Mouse (Mus musculus): ENCODE data around the gene Atg7. TPM values are rescaled to one million over a fixed set of nuclear protein-coding genes. Genes with fewer than 3 reads are reported as not detected.

The Atg7 gene
- total and polyA plus RNA-seq, 2 experiments from 2014 or later, result 17.1 to 21.5 TPM

DNA sequence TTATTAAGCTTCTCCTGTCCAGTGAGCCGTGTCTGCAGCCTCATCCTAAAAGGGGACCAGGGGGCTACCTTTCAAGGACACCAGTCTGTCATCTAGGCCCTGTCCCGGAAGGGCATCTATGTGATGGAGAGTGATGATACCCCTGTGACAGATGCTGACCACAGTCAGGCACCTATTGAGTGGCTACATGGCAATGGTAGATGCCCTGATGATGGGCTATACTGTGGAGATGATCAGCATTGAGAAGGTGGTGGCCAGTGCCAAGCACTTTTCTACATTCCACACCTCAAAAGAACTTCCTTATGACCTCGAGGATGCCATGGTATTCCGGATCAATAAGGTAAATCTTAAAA lies 95.8 kb downstream of the Atg7 start:
- Histone ChIP-seq H3K9ac (replicated peaks; ENCODE audit: low read length, poor library complexity, severe bottlenecking) (peak overlapping the region; percentile 64; the same call in 1 of the 2 replicates), H3K9me3 (ENCODE audit: low read length) (no peaks in the 10 kb centered on the region), H3K4me3 (ENCODE audit: low read depth, low read length) (no peak overlapping the region), H3K27me3 (ENCODE audit: insufficient read depth, low read length) (no peaks in the 10 kb centered on the region), H3K4me1 (ENCODE audit: insufficient read depth, low read length) (no peaks in the 10 kb centered on the region), H3K27ac (ENCODE audit: low read depth, low read length) (peak overlapping the region; percentile 18; the same call in 1 of the 2 replicates), H3K36me3 (ENCODE audit: insufficient read depth, low read length) (no peaks in the 10 kb centered on the region; the same call in 1 of the 2 replicates), H3K4me2 (ENCODE audit: low read depth, low read length, poor library complexity, severe bottlenecking) (peak overlapping the region; percentile 58)
- TF ChIP-seq CTCF (IDR thresholded peaks at IDR 0.05), result no peak
- WGBS, result 82% methylated on average over 4 of the region's 4 CpGs
- ATAC-seq (ENCODE audit: low FRiP score), result no peak
- no peak for DNase-seq (ENCODE audit: low spot score)

DNA sequence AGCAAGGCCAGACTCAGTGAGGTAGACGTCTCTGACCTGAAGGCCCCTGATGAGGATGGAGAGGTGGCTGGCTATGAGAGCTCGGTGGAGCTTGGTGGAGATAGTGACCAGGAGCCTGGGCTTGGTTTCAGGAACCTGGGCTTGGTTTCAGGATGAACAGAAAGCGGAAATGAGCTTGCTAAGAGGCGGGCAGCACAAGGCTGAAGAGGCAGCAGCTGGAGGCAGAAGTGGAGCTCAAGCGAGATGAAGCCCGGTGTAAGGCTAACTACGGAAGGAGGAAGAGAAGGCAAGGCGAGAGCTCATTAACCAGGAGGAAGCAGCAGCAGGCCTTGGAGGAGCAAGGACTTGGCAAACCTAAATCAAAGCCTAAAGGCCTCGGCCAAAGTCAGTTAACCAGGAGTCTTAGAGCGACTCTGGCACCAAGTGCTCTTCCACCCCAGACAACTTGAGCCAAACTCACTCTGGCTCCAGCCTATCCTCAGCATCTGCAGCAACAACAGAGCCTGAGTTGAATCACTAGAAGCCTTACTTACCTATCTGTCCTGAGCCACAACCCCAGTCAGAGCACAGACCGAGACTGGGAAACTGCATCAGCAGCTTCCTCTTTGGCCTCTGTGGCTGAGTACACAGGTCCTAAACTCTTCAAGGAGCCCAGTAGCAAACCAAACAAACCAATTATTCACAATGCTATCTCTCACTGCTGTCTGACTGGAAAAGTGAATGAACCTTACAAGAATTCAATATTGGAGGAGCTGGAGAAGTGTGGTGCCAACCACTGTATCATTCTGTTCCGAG lies 99.5 kb downstream of the Atg7 start:
- DNase-seq (ENCODE audit: low spot score) (no peak), ATAC-seq (ENCODE audit: low FRiP score) (no peak)
- Histone ChIP-seq H3K36me3 (ENCODE audit: insufficient read depth, low read length) (no peaks in the 10 kb centered on the region; the same call in 1 of the 2 replicates), H3K4me2 (ENCODE audit: low read depth, low read length, poor library complexity, severe bottlenecking) (no peak overlapping the region), H3K9ac (replicated peaks; ENCODE audit: low read length, poor library complexity, severe bottlenecking) (no peak overlapping the region), H3K4me3 (ENCODE audit: low read depth, low read length) (no peak overlapping the region), H3K27ac (ENCODE audit: low read depth, low read length) (no peak overlapping the region), H3K27me3 (ENCODE audit: insufficient read depth, low read length) (no peaks in the 10 kb centered on the region), H3K9me3 (ENCODE audit: low read length) (no peaks in the 10 kb centered on the region), H3K4me1 (ENCODE audit: insufficient read depth, low read length) (no peaks in the 10 kb centered on the region)
- TF ChIP-seq CTCF (IDR thresholded peaks at IDR 0.05), result no peak
- WGBS, result 94% methylated on average over 12 of the region's 12 CpGs

DNA sequence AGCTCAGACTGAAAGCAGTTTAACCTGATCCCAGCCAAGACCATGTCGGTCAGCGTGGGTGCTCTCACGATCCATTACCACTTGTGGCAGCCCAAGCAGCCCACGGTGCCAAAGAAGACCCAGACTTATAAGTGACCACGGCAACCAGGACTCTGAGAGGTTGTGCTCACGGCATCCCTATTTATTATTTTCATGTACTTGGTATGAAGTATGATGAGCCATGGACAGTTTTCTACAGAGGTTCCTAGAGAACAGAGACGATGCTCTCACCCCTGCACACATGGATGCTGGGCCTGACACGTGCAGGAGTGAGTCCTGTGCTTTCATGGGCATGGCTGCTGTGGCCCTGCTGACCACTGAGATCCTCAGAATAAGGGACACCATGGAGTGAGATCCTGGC lies 100.2 kb downstream of the Atg7 start:
- WGBS, result 92% methylated on average over 8 of the region's 8 CpGs

DNA sequence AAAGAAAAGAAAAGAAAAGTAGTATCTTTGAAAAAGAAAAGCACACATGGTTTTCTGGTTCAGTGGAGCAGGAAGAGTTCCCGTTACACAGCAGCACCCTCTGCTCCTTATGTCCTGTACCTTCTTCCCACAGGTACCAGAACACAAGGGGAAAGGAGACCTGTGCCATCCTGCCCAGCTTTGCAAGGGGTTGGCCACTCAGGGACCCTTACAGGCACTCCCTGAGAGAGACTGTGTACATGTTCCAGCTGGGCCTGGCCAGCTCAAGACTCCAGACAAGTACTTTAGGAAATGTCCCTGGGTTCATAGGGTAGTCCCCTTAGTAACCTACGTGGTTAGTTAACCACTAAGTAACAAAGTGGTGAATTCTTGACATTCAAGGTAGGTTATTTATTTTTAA lies 100.9 kb downstream of the Atg7 start:
- 88% methylated on average over 2 of the region's 2 CpGs for WGBS
- TF ChIP-seq CTCF (IDR thresholded peaks at IDR 0.05), result no peak
- Histone ChIP-seq H3K4me2 (ENCODE audit: low read depth, low read length, poor library complexity, severe bottlenecking) (no peak overlapping the region), H3K9ac (replicated peaks; ENCODE audit: low read length, poor library complexity, severe bottlenecking) (no peak overlapping the region), H3K9me3 (ENCODE audit: low read length) (no peaks in the 10 kb centered on the region), H3K27me3 (ENCODE audit: insufficient read depth, low read length) (no peaks in the 10 kb centered on the region), H3K36me3 (ENCODE audit: insufficient read depth, low read length) (no peaks in the 10 kb centered on the region; the same call in 1 of the 2 replicates), H3K4me3 (ENCODE audit: low read depth, low read length) (no peak overlapping the region), H3K27ac (ENCODE audit: low read depth, low read length) (no peak overlapping the region), H3K4me1 (ENCODE audit: insufficient read depth, low read length) (no peaks in the 10 kb centered on the region)
- ATAC-seq (ENCODE audit: low FRiP score) (no peak), DNase-seq (ENCODE audit: low spot score) (no peak)

More for the DNA sequence above, 100.2 kb downstream of the Atg7 start:
- Histone ChIP-seq H3K4me2 (ENCODE audit: low read depth, low read length, poor library complexity, severe bottlenecking) (no peak overlapping the region), H3K27me3 (ENCODE audit: insufficient read depth, low read length) (no peaks in the 10 kb centered on the region), H3K9me3 (ENCODE audit: low read length) (no peaks in the 10 kb centered on the region), H3K27ac (ENCODE audit: low read depth, low read length) (no peak overlapping the region), H3K9ac (replicated peaks; ENCODE audit: low read length, poor library complexity, severe bottlenecking) (no peak overlapping the region), H3K36me3 (ENCODE audit: insufficient read depth, low read length) (no peaks in the 10 kb centered on the region; the same call in 1 of the 2 replicates), H3K4me1 (ENCODE audit: insufficient read depth, low read length) (no peaks in the 10 kb centered on the region), H3K4me3 (ENCODE audit: low read depth, low read length) (no peak overlapping the region)
- ATAC-seq (ENCODE audit: low FRiP score), result no peak
- no peak for DNase-seq (ENCODE audit: low spot score)
- no peak for TF ChIP-seq CTCF (IDR thresholded peaks at IDR 0.05)

DNA sequence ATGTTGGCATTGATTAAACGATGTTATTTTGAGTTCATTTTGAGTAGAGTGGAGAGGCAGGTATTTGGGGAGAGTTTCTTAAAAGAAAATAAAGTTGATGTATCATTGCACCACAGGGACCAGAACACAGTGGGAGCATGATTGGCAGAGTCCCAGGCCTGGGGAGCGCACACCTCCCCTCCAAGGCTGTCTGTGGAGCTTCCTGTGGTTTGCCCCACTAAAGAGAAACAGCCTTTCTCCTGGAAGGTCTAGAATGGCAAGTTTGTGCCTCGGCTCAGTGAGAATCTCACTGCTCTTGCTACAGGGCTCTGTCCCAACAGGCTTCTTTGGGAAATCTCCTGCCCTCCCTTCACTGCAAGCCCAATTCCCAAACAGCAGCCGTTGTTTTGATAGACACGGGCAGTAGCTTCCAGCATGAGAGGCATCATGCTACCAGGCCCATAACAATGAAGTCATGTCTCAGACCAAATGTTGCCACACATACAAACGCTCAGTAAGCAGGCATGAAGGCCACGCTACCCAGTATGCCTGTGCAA lies 103.6 kb downstream of the Atg7 start:
- TF ChIP-seq CTCF (IDR thresholded peaks at IDR 0.05), result no peak
- Histone ChIP-seq H3K27me3 (ENCODE audit: insufficient read depth, low read length) (no peaks in the 10 kb centered on the region), H3K36me3 (ENCODE audit: insufficient read depth, low read length) (no peaks in the 10 kb centered on the region; the same call in 1 of the 2 replicates), H3K4me1 (ENCODE audit: insufficient read depth, low read length) (no peaks in the 10 kb centered on the region), H3K9me3 (ENCODE audit: low read length) (no peaks in the 10 kb centered on the region), H3K4me2 (ENCODE audit: low read depth, low read length, poor library complexity, severe bottlenecking) (no peak overlapping the region), H3K9ac (replicated peaks; ENCODE audit: low read length, poor library complexity, severe bottlenecking) (no peak overlapping the region), H3K27ac (ENCODE audit: low read depth, low read length) (no peak overlapping the region), H3K4me3 (ENCODE audit: low read depth, low read length) (no peak overlapping the region)
- DNase-seq (ENCODE audit: low spot score) (no peak), ATAC-seq (ENCODE audit: low FRiP score) (no peak)
- 88% methylated on average over 7 of the region's 7 CpGs for WGBS

DNA sequence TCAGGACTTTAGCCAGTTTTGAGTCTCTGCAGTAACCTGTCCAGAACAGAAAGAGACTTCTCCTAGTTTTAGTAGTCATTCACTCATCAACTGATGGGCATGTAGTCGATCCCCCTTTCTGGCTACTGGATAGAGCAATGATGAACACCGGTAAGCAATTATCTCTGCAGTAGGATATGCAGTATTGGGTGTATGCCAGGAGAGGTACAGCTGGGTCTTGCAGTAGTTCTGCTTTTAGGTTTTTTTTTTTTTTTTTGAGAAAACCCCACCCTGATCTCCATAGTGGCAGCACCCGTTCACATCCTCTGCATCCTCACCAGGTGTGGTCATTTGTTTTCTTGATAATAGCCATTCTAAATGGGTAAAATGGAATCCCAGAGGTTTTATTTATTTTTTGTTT lies 105.5 kb downstream of the Atg7 start:
- Histone ChIP-seq H3K4me2 (ENCODE audit: low read depth, low read length, poor library complexity, severe bottlenecking) (no peak overlapping the region), H3K36me3 (ENCODE audit: insufficient read depth, low read length) (no peaks in the 10 kb centered on the region), H3K9ac (replicated peaks; ENCODE audit: low read length, poor library complexity, severe bottlenecking) (no peak overlapping the region), H3K27ac (ENCODE audit: low read depth, low read length) (no peak overlapping the region), H3K4me1 (ENCODE audit: insufficient read depth, low read length) (no peaks in the 10 kb centered on the region), H3K4me3 (ENCODE audit: low read depth, low read length) (no peak overlapping the region), H3K9me3 (ENCODE audit: low read length) (no peaks in the 10 kb centered on the region), H3K27me3 (ENCODE audit: insufficient read depth, low read length) (no peaks in the 10 kb centered on the region)
- no peak for ATAC-seq (ENCODE audit: low FRiP score)
- no peak for TF ChIP-seq CTCF (IDR thresholded peaks at IDR 0.05)
- DNase-seq (ENCODE audit: low spot score), result no peak
- 92% methylated on average over 3 of the region's 3 CpGs for WGBS

Data from midbrain, postnatal 0 days (tissue).